22 mouse cellular contexts compared by ENCODE assay signal in genomic region chr19:31255780-31256179, GRCm38 (mm10).
A peak's percentile ranks its signal among the peaks of the same experiment; 100 is the strongest.
DNase-seq lines count a peak whose midpoint lies in the region; ATAC-seq and TF ChIP-seq lines count a peak whose summit lies in the region.
"Had no signal": no experiment of that assay in that cellular context is flagged by ENCODE, and none has a peak within 500 bp of the region (broad histone marks: within the 10 kb centered on the region; RNA-seq: fewer than 3 reads in every experiment).

No protein-coding gene starts in this region.

- no peak overlapping the region for H3K27ac ChIP-seq in lung, embryonic 14.5 days (ENCODE audit: low read depth)
- no peak overlapping the region for H3K27ac ChIP-seq in forebrain, embryonic 11.5 days (ENCODE audit: low read depth, low read length)

- 43% methylated on average over 2 of the region's 2 CpGs for WGBS in lung, embryonic 14.5 days
- WGBS in forebrain, embryonic 11.5 days, result 91% methylated on average over 2 of the region's 2 CpGs

- no peaks in the 10 kb centered on the region for H3K79me2 ChIP-seq in C2C12 (ENCODE audit: control insufficient read depth, insufficient read depth)
- no peaks in the 10 kb centered on the region for H3K79me2 ChIP-seq in myocyte (ENCODE audit: control insufficient read depth, insufficient read depth)

- no peak overlapping the region for H3K4me3 ChIP-seq in lung, embryonic 14.5 days (ENCODE audit: low read depth, low read length)
- no peak overlapping the region for H3K4me3 ChIP-seq in C2C12 (ENCODE audit: insufficient read depth, poor library complexity, severe bottlenecking)
- no peak overlapping the region for H3K4me3 ChIP-seq in myocyte
- H3K4me3 ChIP-seq in forebrain, embryonic 11.5 days (ENCODE audit: low read depth, low read length), result no peak overlapping the region

- no peak for ATAC-seq in lung, embryonic 14.5 days (ENCODE audit: insufficient read depth)
- ATAC-seq in forebrain, embryonic 11.5 days (replicated peaks; ENCODE audit: low FRiP score), result no peak
- ATAC-seq: activated CD4-positive, CD25-positive, alpha-beta regulatory T cell, adult 4 months; CD4-positive, CD25-positive, alpha-beta regulatory T cell, adult 4 months; Patski had no signal

- no peak for TF ChIP-seq POLR2A in myocyte (IDR thresholded peaks at IDR 0.05; ENCODE audit: insufficient read length, low read depth)

- H3ac ChIP-seq in C2C12 (ENCODE audit: control insufficient read depth, insufficient read length, low read depth) (no peak overlapping the region), myocyte (ENCODE audit: control insufficient read depth, insufficient read length) (no peak overlapping the region)

- H3K27me3 ChIP-seq in lung, embryonic 14.5 days (ENCODE audit: insufficient read depth, low read length), result no peaks in the 10 kb centered on the region
- no peaks in the 10 kb centered on the region for H3K27me3 ChIP-seq in C2C12 (ENCODE audit: control insufficient read depth, insufficient read depth, insufficient read length)
- no peaks in the 10 kb centered on the region for H3K27me3 ChIP-seq in myocyte (ENCODE audit: control insufficient read depth, insufficient read depth, insufficient read length)
- no peaks in the 10 kb centered on the region for H3K27me3 ChIP-seq in forebrain, embryonic 11.5 days (ENCODE audit: control insufficient read depth, insufficient read depth, low read length)
- H3K27me3 ChIP-seq: CH12.LX, Patski had no signal

- peaks cover 3% of the 10 kb centered on the region; the same call in 1 of the 2 replicates for H3K4me1 ChIP-seq in lung, embryonic 14.5 days (ENCODE audit: insufficient read depth)
- H3K4me1 ChIP-seq in forebrain, embryonic 11.5 days (replicated peaks; ENCODE audit: control insufficient read depth, insufficient read depth, low read length), result no peaks in the 10 kb centered on the region

- DNase-seq in lung, embryonic 14.5 days, result peak; percentile 12
- no peak for DNase-seq in lung, postnatal 25 days (ENCODE audit: low spot score)
- DNase-seq in heart, adult 18-20 months, result no peak
- DNase-seq in forebrain, embryonic 11.5 days (ENCODE audit: low spot score), result no peak
- DNase-seq: adrenal gland, adult 2 months; adrenal gland, adult 8-10 months; adrenal gland, postnatal 10 days; adrenal gland, postnatal 14 days; adrenal gland, postnatal 25 days; adrenal gland, postnatal 36 days; B cell, adult 2 months; cerebellum, adult 11 months; cerebellum, adult 11-12 months; cerebellum, adult 18-20 months; cerebellum, adult 2 months had no signal

- no peaks in the 10 kb centered on the region for H3K9me3 ChIP-seq in lung, embryonic 14.5 days (ENCODE audit: low read depth, low read length)
- no peaks in the 10 kb centered on the region for H3K9me3 ChIP-seq in forebrain, embryonic 11.5 days (ENCODE audit: control insufficient read depth, low read length)
- H3K9me3 ChIP-seq: G1E had no signal

- no peak for TF ChIP-seq CTCF in lung, embryonic 14.5 days (IDR thresholded peaks at IDR 0.05; ENCODE audit: low read depth)
- no peak for TF ChIP-seq CTCF in C2C12 (IDR thresholded peaks at IDR 0.05; ENCODE audit: control insufficient read depth, insufficient read depth, insufficient read length)

- no peaks in the 10 kb centered on the region for H3K79me3 ChIP-seq in C2C12 (ENCODE audit: low read depth)

- H3K4me2 ChIP-seq in lung, embryonic 14.5 days, result no peak overlapping the region
- H3K4me2 ChIP-seq in myocyte (ENCODE audit: low read depth), result no peak overlapping the region
- H3K4me2 ChIP-seq in forebrain, embryonic 11.5 days (ENCODE audit: low read depth, low read length, severe bottlenecking), result no peak overlapping the region

- no peak overlapping the region for H3K9ac ChIP-seq in lung, embryonic 14.5 days
- no peak overlapping the region for H3K9ac ChIP-seq in forebrain, embryonic 11.5 days (ENCODE audit: low read length)

- no peaks in the 10 kb centered on the region for H3K36me3 ChIP-seq in lung, embryonic 14.5 days (ENCODE audit: insufficient read depth)
- H3K36me3 ChIP-seq in C2C12 (ENCODE audit: control insufficient read depth, insufficient read depth) (no peaks in the 10 kb centered on the region), myocyte (ENCODE audit: control insufficient read depth, insufficient read depth) (no peaks in the 10 kb centered on the region)
- H3K36me3 ChIP-seq in forebrain, embryonic 11.5 days (ENCODE audit: control insufficient read depth, insufficient read depth, low read length), result no peaks in the 10 kb centered on the region
- H3K36me3 ChIP-seq: G1E had no signal

TF ChIP-seq in C2C12, 6 proteins besides CTCF, POLR2A, EP300 and RAD21:
- TF ChIP-seq MAX (IDR thresholded peaks at IDR 0.05) (no peak), MYOD1 (IDR thresholded peaks at IDR 0.05; ENCODE audit: control insufficient read depth, insufficient read length, low read depth) (peak; percentile 65), FOSL1 (IDR thresholded peaks at IDR 0.05; ENCODE audit: insufficient read depth, low read length, poor library complexity, severe bottlenecking) (no peak)
TF ChIP-seq in C2C12: peak in this region for 1.

TF ChIP-seq in myocyte, 11 proteins besides CTCF, POLR2A, EP300 and RAD21:
- TF ChIP-seq E2F4 (IDR thresholded peaks at IDR 0.05; ENCODE audit: insufficient read depth) (no peak), CEBPB (IDR thresholded peaks at IDR 0.05; ENCODE audit: insufficient read depth, poor library complexity, severe bottlenecking) (no peak), SRF (IDR thresholded peaks at IDR 0.05; ENCODE audit: control insufficient read depth, insufficient read length, low read depth) (no peak), REST (IDR thresholded peaks at IDR 0.05; ENCODE audit: insufficient read depth, insufficient read length) (no peak), MAX (IDR thresholded peaks at IDR 0.05; ENCODE audit: low read depth) (no peak), MYOD1 (IDR thresholded peaks at IDR 0.05; ENCODE audit: control insufficient read depth in 1 of 3, insufficient read length in 2 of 3, low read depth in 2 of 3) (peak in 2 of 3 experiments; percentile 89 to 93), USF1 (IDR thresholded peaks at IDR 0.05; ENCODE audit: low read depth) (no peak), TCF3 (IDR thresholded peaks at IDR 0.05; ENCODE audit: insufficient read length, low read depth) (peak; percentile 94), MYOG (IDR thresholded peaks at IDR 0.05; ENCODE audit: control insufficient read depth in 1 of 3, insufficient read depth in 1 of 3, insufficient read length in 2 of 3, low read depth in 2 of 3) (peak in 2 of 3 experiments; percentile 93 to 94), POLR2AphosphoS2 (IDR thresholded peaks at IDR 0.05; ENCODE audit: insufficient read length, low read depth) (no peak), TCF12 (IDR thresholded peaks at IDR 0.05; ENCODE audit: insufficient read depth, poor library complexity, severe bottlenecking) (no peak)
